Mouse (Mus musculus) megakaryocyte, embryonic 14.5 days (primary cell): ENCODE measurements around the gene Kif16b.

ENCODE experiments used
- FLI1 ChIP-seq: IDR thresholded peaks from 2 replicates; pipeline ENCODE4 v1.6.1; 2012; ENCODE audit warnings: low read length, inconsistent platforms, mixed read lengths
- GATA1 ChIP-seq: IDR thresholded peaks from 3 replicates; pipeline ENCODE4 v1.6.1; 2012; ENCODE audit warnings: mixed read lengths, low read length, inconsistent platforms, borderline replicate concordance

DNA sequence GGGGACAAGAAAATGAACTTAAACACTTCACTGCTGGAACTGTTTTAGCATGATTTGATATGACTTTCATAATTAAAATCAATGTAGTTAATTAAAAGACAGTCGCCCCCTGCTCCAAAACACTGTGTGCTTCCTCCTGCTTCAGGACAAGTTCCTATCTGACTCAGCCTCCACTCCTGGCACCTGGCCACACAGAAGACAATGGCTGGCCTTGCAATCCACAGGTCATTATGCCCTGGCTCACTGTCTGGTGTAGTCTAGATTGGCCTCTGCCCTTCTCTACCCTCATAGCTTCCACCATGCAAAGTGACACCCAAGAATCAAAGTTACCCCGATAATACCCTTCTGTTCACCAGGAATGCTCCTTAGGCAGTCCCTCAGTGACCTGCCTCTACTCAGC, 26.8 kb downstream of the Kif16b start:
- TF ChIP-seq GATA1: no peak
- TF ChIP-seq FLI1: no peak
